Mouse (Mus musculus) central nervous system, embryonic 11.5 days (tissue): Measurements from ENCODE around the gene Aldh5a1. TPM values are rescaled to one million over a fixed set of nuclear protein-coding genes. Genes with fewer than 3 reads are reported as not detected.

Experiments used
- polyA plus RNA-seq: library from polyadenylated mRNA; depleted of rRNA; stranded (reverse); fragments of >200 nt; gene quantifications from 2 replicates; pipeline ENCODE4 v1.2.3, GENCODE M21; 2012; rRNA removed

Gene Aldh5a1
- polyA plus RNA-seq, result 10.8 and 12.1 TPM in 2 replicates

DNA sequence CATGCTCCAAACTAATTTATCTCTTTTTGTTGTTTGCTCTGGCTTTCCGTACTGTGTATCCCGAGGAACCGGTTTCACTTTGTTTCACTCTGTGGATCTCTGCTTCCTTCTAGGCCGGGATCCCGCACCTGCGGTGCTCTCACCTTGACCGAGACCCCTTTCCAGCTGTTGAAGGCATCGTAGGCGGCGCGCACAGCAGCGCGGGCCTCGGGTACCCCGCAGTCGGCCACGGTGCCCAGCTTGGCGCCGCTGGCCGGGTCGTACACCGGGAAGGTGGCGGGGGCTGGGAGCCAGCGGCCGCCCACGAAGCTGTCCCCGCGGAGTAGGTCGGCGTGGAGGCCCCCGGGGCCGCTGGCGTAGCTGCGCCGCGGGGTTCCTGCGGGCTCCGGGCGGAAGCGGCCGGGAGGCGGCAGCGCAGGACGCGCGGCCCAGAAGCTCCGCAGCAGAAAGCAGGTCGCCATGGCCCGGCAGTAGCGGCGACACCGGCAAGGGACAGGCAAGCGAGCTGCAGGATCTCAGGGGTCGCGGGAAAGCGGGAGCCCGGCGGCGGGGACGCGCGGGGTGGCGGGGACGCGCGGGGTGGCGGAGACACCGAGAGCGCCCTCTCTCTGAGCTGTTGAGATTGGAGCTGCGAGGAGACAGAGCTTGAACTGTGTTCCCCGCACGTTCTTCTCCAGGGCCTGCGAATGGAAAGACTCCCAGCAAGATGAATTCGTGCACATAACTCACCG is at the start of gene Aldh5a1:
Gene Aldh5a1 (minus strand): TSS at position 554 of the 731 bp plus-strand sequence.

DNA sequence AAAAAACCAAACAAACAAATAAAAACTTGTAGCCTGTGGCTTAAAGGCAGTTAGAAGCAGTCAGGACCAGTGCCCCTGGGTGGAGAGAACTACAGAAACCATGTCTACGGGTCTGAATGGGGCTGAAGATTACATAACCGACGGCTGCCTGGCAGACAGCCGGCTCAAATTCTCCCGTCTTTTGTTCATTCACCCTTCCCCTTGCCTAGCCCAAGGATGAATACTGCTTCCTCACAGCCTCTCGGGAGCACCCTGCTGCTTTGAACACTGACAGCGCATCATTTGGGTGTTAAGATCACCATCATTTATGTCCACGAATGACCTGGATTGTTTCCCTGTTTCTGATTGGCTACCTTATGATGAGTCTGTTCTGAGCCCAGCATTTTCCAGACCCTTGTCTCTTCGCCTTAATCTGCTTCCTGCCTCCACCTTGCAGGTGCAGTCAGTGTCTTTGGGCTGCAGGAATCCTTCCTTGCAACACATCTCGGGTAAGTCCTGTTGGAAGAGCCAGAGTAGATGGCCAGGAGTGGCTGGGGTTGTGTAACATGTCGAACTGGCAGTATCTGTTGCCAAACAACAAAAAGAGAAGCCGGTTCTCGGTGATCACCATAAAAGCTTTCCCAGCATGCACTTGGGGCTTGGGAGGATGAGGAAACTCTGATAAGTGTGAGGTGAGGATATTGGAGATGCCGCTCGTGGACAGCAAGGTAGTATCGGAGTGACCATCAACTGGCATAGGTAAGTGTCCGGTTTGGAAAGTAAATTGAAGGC is 5.2 kb upstream of the Aldh5a1 start, which contains the start of gene Gpld1:
Gene Gpld1 (plus strand): TSS at position 641 of the 771 bp plus-strand sequence.

Other genes with a start within 250 kb of the Aldh5a1 start
- not detected in 2 replicates for gene Armh2, start 196.4 kb downstream of the Aldh5a1 start, polyA plus RNA-seq
- gene Gmnn, start 175.7 kb downstream of the Aldh5a1 start, polyA plus RNA-seq, result 86.7 and 127 TPM in 2 replicates
- 84.9 and 99.8 TPM in 2 replicates for gene BC005537, start 136.0 kb downstream of the Aldh5a1 start, polyA plus RNA-seq
- gene Acot13, start 106.1 kb downstream of the Aldh5a1 start, polyA plus RNA-seq, result 22.0 and 47.7 TPM in 2 replicates
- 83.3 and 91.0 TPM in 2 replicates for gene Tdp2, start 106.0 kb downstream of the Aldh5a1 start, polyA plus RNA-seq
- gene D130043K22Rik, start 92.5 kb downstream of the Aldh5a1 start, polyA plus RNA-seq, result 0.47 and 1.3 TPM in 2 replicates
- gene Gpld1, start 5.5 kb upstream of the Aldh5a1 start, polyA plus RNA-seq, result 0.31 and 0.43 TPM in 2 replicates
- gene Mrs2, start 82.7 kb upstream of the Aldh5a1 start, polyA plus RNA-seq, result 34.8 and 35.4 TPM in 2 replicates
- gene Dcdc2a, start 118.3 kb upstream of the Aldh5a1 start, polyA plus RNA-seq, result 2.9 and 3.8 TPM in 2 replicates